Mouse (Mus musculus): ENCODE measurements around the gene Vps26a.
"Not testable (repeated sequence)": the region's sequence is repeated elsewhere in the genome, so short reads cannot be mapped to it uniquely, and the experiment has no call there.

Vps26a gene

DNA sequence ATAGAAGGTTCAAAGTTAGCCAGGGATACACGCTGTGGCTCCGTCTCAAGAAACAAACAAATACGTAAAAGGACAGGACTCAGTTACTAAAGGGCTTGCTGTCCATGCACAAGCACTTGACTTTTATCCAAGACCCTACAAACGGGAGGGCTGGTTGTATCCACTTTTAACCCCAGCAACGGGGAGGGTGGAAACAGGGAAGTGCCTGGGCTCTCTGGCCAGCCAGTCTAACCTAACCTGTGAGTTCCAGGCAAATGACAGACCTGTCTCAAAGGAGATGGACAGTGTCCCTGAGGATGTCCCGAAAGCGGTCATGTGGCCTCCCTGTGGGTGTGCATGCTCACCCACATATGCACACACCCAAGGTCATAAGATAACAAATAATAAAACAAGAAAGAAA lies 15.3 kb upstream of the Vps26a start:
- in situ Hi-C loops (cut with MseI, MboI) = loop anchor here in 1 of 2 experiments (5.0 kb wide), 1 partner anchor 50 kb away; no protein-coding TSS in a partner anchor

DNA sequence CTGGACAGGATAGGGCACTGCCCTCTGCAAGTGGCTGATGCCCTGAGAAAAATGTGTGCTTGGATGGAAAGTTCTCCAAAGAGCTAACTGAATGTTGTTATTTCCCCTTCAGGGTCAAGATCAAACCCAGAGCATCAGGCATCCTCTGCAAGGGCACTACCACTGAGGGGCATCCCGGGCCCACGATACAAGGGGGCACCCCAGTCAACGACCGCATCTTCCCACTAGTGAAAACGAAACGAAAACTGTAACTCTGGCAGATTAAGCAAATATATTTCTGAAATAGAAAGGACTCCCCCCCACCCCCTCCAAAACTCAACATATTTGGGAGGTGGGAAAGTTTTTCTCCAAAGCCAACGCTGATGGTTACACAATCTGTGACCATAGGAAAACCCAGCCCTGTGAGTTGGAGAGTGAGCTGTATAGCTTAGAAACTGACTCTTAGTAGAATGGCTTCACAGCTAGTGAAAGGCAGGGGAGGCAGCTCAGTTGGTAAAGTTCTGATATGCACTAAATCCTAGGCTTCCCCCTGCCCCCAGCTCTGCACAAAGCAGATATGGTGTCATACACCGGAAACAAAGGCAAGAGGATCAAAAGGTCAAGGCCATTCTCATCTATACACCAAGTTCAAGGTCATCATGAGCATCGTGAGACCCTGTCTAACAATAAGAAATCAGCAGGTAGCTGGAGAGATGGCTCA lies 14.5 kb upstream of the Vps26a start:
- in situ Hi-C loops (cut with MseI, MboI) = loop anchor here in 1 of 2 experiments (5.0 kb wide), 1 partner anchor 51 kb away; no protein-coding TSS in a partner anchor

DNA sequence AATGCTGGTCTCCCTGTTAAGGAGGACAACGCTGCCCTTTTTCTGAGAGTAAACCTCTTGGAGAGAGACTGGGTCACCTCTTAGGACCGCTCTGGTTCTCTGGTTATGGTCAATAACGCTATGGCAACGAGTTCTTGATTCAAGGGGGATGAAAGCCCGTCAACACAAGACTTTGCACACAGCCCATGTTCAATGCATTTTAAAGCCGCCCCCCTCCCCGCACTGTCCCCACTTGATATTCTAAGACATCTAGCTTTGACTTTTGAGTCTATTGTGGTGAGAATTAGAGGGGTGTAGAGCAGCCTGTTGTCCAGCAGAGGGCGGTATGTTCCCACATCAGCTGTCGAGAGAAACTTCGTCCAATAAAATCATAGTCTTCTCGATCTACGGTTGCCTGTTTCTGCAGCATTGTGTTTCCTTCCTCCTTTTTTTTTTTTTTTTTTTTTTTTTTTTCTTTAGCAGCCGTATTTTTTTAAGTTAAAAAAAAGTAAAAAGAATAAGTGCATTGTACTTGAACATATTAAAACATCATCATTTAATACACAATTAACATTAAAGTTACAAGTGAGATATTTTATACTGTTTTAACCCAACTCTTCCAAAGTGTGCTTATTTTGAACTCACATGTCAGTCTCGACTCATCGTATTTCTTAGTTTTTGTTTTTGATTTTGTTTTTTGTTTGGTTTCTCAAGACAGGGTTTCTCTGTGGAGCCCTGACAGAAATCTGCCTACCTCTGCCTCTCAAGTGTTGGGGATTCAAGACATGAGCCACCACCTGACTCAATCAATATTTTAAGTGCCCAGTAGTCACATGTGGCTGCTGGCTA lies 13.7 kb upstream of the Vps26a start:
- in situ Hi-C loops (cut with MseI, MboI) = loop anchor here in 1 of 2 experiments (5.0 kb wide), 1 partner anchor 52 kb away; no protein-coding TSS in a partner anchor

DNA sequence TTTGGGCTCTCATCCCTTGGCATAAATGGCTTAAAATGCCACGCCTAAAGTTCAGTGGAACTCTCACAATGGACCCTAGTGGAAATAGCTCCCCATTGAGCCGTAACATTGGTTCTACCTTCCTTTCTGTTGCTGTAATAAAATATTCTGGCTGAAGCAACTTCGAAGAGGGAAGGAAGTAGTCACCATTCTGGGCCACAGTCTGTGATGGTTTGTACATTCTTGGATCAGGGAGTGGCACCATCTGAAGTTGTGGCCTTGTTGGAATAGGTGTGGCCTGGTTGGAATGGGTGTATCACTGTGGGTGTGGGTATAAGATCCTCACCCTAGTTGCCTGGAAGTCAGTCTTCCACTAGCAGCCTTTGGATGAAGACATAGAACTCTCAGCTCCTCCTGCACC lies 5.1 kb upstream of the Vps26a start:
- in situ Hi-C loops (cut with MseI, MboI) = not testable (repeated sequence)

DNA sequence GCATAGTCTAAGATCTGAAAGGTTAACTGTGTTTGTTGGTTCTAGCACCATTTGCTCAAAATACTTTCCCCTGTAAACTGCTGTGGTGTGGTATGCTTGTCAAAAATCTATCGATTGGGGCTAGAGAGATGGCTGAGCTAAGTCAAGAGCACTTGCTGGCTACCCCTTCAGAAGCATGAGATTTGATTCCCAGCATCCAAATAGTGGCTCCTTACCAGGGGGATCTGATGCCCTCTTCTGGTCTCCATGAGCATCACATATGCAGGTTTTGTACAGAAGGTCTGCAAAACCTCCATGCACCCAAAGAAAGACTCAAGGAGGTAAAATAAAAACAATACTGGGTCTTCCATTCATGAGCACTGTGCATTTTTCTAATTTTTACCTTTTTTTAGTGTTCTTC lies 1.7 kb upstream of the Vps26a start:
- in situ Hi-C loops (cut with MseI, MboI) = no loop called here

DNA sequence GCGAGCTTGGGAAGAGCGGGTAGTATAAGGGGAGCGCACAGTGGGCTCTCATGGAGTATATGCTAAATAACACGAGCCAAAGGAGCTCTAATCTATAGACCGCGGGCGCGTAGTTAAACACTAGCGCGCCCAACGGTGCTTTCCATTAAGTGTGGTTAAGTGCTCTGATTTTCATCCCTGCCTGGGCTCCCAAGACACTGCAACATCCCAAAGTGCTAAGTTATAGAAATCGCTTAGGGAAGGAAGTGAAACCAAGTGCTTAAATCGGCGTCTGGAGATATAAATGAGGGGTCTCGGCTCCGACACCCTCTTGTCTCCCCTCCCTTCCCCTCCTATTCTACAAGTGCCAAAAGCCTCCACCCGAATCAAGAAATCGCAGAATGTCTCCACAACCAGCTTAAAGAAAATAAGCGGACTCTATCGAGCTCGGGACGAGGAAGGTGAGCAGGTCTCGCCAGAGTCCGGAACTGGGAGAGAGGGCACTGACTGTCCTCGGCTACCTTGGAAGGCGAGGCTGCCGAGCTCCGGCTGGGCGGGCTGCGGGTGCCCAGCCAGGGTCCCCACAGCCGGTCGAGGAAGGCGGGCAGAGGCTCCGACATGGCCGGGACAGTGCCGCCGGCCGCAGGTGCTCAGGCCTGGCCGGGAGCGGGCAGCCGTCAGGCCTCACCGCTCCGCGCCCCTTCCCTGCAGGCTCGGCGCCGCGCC lies 575 bp downstream of the Vps26a start:
- in situ Hi-C loops (cut with MseI, MboI) = no loop called here

DNA sequence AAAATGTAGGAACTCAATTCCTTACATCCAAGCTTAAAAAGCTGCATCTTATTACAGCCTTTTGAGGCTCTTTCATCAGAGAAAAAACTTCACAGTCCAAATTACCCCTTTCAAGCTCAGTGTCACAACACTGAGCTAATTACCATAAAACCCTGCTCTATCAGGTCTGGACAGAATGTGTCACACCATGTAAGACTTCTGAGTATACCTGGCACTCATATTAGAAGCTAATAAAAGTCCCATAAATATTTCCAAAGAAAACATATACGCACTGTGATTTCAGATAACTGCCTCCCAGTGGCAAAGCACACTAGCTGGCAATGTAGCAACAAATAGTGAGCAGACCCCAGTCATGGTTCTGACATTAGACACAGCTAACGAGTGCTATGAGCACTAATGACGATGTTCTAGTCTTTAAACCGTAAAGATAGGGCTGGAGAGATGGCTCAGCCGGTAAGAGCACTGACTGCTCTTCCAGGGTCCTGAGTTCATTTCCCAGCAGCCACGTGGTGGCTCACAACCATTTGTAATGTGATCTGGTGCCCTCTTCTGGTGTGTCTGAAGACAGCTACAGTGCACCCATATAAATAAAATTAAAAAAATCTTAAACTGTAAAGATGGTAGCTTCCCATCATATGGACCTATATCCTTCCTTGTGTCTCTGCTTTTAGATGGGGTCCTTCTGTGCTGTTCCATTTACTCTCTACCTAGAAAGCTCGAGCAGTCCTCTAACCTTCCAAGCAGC lies 5.3 kb downstream of the Vps26a start:
- in situ Hi-C loops (cut with MseI, MboI) = no loop called here

DNA sequence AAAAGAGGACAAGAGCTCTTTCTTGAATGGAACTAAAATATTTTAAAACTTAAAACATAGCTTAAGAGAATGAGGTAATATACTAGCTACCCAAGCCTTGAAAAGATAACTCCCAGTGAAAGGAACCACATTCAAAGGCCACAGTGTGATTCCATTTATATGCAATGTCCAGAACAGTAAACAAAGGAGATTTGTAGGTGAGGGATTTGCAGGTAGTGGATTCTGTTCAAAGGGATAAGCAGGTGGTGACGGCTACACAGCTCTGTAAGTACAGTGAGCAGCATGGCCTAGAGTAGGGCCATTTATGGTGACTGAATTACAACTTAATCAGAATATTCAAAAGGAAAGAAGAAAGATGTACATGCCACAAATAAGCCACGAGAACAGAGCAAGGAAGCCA lies 9.6 kb downstream of the Vps26a start:
- in situ Hi-C loops (cut with MseI, MboI) = no loop called here

DNA sequence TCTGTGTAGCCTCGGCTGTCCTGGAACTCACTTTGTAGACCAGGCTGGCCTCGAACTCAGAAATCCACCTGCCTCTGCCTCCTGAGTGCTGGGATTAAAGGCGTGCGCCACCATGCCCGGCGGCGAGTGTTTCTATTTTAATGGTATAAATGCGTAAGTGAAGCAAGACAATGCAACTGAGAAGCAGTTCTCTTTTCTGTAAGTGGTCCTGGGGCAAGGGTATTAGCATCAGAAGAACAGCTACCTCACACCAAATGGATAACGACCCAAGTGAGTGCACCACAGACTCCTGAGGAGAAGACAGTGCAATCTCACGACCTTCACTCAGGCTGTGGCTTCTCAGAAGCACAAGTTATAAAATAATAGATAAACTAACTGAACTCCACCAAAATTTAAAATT lies 11.7 kb downstream of the Vps26a start:
- in situ Hi-C loops (cut with MseI, MboI) = no loop called here

DNA sequence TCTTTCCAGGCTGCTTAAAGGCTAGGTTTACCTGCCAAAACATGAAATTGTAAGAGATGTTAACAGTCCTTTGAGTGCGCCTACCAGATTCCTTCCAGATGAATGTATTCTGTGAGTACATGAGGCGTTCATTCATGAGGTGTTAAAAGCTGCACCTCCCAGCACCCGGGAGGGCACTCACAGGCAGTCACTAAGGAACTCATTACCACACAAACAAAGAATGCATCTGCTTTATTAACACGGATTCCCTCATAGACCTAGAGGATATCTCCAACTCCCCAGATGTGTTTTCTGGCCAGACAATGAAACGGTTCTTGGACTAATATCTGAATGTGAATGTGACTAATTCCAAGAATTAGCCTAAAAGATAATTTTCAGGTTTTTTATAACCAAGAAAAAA lies 15.5 kb downstream of the Vps26a start:
- in situ Hi-C loops (cut with MseI, MboI) = no loop called here

DNA sequence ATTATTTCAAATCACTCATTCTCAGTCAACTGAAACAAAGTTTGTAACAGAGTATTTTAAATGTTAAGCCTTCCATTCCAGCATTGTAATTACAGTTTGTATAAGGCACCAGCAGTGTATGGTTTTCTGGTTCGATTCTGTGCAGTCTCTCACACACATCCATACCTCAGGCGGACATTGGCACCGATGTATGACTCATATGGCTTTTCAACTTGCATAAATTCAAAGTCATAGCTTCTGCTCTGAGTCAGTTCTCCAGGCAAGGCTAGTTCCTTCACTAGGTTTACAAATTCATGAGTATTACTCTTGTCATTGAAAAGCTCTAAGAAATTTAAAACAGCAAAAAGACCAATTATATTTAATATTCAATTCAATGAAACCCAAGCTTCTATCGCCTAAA lies 16.9 kb downstream of the Vps26a start:
- in situ Hi-C loops (cut with MseI, MboI) = no loop called here

DNA sequence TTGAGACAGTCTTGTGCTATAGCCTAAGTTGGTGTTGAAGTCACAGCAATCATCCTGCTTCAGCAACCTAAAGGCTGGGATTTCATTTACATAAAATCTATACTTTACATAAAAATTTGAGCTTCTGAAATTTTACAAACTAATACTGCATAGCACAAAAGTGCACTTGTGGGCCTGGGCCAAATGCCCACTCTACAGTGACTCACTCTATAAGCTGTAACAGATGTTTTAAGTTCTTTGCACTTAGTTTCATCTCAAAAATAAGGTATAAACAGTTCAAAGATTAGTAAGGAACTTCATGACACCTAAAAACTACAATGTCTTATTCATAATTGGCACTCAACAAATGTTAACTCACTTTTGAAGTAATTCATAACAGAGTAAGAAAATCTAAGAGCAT lies 25.3 kb downstream of the Vps26a start:
- in situ Hi-C loops (cut with MseI, MboI) = no loop called here

DNA sequence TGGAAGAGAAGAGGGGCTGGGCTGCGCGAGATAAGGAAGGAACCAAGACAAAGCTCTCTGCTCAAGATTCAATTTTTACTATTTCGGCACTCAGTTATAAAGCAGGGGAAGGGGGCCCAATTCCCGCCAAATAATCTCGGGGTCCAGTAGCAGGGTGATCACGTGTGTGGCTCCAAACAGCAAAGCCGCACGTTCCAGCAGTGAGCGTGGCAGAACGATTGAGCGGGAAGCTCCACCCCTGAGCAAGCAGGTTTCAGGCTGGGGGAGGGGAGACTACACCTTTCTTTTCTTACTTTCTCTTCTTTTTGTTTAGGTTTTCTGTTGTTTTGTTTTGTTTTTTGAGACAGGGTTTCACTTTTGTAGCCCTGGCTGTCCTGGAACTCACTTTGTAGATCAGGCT lies 34.6 kb downstream of the Vps26a start:
- in situ Hi-C loops (cut with MseI, MboI) = not testable (repeated sequence)

DNA sequence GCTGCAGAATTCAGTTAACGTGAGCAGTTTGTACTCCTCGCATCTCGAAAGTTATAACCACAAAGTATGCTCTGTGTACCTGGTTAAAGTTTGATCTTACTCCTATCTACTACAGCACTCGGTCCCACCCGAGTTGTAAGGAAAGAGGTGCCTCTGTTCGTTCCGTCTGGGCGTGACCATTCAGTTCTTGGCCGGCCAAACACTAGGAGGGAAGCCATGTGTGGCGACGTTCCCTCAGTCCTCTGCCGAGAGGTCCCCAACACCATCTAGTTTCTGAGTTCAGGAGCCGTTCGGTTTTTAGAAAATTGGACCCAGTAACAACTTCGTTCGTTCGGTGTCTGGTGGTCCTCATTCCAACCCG lies 36.3 kb downstream of the Vps26a start:
- in situ Hi-C loops (cut with MseI, MboI) = no loop called here

DNA sequence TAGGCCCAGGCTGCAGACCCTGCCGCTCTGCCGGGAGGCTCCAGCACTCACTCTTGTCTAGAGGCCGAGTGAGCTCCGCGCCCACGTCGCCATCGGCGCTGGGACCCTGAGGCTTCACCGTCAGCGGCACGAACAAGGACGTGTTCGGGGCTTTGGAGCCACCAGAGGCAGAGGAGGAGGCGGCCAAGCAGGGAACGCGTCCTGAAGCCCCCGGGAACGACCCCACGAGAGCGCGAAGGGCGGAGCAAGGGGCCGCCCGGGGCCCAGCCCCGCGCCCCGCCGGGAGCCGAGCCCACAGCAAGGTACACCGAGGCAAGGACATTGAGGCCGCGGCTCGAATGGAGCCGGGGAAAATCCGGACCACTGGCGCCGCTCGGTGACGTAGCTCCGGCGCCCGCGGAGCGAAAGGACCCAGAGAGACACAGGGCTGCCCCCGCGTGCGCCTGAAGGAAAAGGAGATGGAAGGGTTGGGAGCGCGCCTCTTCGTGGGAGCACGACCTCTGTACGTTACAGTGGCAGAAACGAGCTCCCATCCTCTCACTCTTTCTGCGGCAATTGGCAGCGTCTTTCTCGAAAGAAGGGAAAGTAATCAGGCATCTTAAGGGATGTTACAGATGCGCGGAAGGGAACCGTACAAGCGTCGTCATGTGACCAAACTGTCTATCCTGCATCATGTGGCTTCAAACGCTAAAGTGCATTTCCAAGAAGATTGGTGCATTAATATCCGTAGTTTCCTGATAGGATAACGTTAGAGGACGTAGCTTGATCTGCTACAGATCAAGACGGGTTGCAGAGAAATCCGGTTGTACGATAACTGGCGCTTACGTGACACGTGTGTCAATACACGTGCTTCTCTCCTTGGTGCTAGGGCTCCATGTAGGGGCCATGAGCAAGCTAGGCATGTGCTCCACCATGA lies 37.0 kb downstream of the Vps26a start, which contains the start of the genes 4930507D05Rik and Supv3l1:
Gene 4930507D05Rik (plus strand): TSS at position 126 of the 916 bp plus-strand sequence.
Gene Supv3l1 (minus strand): TSS at position 375 of the 916 bp plus-strand sequence.
- in situ Hi-C loops (cut with MseI, MboI) = no loop called here

DNA sequence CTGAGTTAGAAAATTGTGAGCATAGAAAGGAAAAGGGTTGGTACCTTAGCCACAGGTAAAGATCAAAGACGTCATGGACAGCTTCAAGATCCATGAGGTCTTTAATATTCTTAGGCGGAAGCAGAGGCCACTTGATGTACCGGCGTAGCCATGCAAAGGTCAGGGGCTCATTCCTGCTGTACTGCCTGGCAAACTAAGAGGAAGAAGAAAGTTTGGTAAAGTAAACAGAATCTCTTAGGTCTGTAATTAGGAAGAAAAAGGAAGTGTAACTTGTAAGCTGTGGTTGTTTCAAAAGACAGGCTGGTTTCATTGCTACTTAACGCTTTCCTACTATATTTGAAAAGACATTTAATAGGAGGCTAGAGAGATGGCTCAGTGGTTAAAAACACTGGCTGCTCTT lies 56.2 kb downstream of the Vps26a start:
- in situ Hi-C loops (cut with MseI, MboI) = no loop called here

DNA sequence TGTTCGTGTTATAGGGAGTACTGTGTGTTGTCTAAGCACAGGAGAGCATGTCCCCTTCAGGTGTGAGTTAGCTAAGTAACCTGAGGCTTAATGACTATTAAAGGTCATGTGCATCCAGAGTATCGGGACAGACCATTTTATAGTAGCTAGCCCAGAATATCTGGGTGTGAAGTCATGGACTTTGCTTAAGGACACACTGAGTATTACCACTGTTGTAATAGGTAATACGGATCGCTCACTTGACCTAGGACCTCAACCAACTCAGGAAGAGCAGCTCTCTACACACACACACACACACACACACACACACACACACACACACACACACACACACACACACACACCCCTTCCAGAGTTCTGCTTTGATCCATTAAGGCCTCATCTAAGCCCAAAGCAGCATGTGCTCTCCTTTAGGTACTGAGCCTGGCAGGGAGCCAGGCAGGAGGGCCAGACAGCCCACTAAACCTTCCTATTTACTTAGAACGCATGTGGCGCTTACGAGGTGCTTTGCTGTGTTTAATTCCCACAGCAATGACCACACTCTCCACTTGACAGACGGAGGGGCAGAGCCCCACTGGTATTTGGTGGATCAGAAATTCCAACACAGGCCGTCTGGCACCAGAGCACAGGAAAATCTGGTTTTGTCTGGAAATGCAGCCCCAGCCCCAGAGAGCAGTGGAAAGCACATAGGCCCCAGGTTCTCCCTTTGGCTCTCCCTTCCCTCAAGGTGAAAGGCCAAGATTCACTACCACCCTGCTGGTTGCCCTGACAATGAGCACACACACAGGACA lies 61.3 kb downstream of the Vps26a start:
- in situ Hi-C loops (cut with MseI, MboI) = no loop called here

DNA sequence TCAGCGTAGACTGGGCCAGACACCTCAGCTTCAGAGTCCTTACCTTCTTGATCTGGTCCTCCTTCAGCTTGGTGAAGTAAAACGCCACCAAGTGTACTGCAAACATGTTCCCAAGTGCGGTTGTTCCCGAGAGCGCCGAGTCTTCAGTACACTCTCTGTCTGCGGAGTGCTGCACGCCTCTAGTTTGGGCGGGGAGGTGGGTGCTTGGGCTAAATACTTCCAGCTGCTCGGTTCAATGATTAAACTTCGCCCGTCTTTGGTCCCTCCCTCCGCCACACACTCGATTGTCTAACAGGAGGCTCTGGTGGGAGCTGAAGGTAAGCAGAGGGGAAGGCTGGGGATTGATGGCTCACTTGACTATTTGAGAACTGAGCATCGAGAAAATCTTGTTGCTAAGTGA lies 64.3 kb downstream of the Vps26a start, which contains the start of gene Hkdc1:
Gene Hkdc1 (minus strand): TSS at position 237 of the 400 bp plus-strand sequence.
- in situ Hi-C loops (cut with MseI, MboI) = no loop called here

DNA sequence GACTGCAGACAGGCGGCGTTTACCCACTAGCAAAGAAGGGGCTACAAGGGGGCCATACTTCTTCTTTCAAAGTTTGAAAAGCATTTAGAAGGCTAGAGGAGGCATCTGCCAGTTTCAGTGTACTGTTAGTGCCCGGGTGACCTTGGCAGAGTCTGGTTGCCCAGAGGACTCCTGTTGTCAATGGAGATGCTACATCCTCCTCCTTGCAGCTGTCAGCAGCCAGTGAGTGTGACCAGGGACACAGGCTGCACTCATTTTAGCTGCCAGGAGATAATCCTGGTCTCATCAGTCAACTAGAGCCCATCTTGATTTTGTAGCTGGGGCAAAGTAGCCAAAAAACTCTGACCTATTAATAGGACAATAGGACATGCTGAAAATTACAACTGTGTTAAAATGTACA lies 65.5 kb downstream of the Vps26a start:
- in situ Hi-C loops (cut with MseI, MboI) = no loop called here

DNA sequence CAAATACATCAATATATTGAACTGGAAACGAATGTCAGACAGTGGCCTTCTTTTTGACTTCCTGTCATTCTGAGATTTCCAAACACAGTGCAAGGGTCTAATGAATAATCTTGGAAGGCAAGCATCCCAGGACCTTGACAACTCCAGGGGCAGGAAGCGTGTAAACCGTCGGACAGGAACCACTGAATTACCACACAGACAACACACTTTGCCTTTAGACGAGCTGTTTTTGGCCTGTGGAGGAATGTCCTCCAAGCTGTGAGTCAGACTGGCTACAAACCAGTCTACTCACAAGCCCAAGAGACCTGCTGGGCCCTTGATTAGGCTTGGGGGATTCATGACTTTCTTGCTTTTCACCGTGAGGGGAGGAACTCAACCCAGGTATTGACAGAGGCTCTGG lies 66.2 kb downstream of the Vps26a start:
- in situ Hi-C loops (cut with MseI, MboI) = no loop called here
